Mouse (Mus musculus) E14TG2a.4 (cell line): ENCODE results near the gene Flrt3.

Source experiments
- CTCF ChIP-seq: conservative IDR thresholded peaks from 2 replicates; pipeline ENCODE4 v1.5.1; 2014; ENCODE audit warnings: low read length
- NANOG ChIP-seq: IDR thresholded peaks from 2 replicates; pipeline ENCODE4 v1.6.1; 2014; ENCODE audit warnings: borderline replicate concordance, low read length, mixed read lengths
- POU5F1 ChIP-seq: IDR thresholded peaks from 2 replicates; pipeline ENCODE4 v1.6.1; 2014; ENCODE audit warnings: low read length, borderline replicate concordance

DNA sequence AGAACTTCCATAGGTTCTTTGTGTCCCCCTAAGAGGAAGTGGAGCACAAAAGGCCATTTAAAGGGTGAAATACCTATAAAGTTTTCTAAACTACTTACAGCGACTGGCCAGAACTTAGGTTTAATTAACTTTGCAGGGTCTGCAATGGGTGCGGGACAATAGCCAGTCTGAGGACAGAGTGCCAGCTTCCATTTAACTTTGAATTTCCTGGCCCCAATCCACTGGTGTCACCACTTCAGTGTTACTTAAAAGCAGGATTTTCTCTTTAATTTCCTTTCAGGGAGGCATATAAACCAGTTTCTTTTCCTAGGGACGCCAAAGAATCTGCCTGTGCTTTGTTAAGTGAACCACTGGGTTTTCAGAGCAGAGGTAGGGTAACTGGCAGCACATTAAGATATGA, 27.3 kb upstream of the Flrt3 start:
- TF ChIP-seq CTCF (no peak), POU5F1 (no peak), NANOG (no peak)
